ENCODE assay signal across 8 mouse cellular contexts in genomic region chrX:106027343-106027674, GRCm38 (mm10). TPM values are rescaled to one million over a fixed set of nuclear protein-coding genes. Genes with fewer than 3 reads are reported as not detected.
DNase-seq lines count a peak whose midpoint lies in the region; ATAC-seq and TF ChIP-seq lines count a peak whose summit lies in the region.

No protein-coding gene starts in this region.

- TF ChIP-seq CTCF in lung, embryonic 14.5 days (IDR thresholded peaks at IDR 0.05; ENCODE audit: low read depth), result no peak

- no peak for DNase-seq in lung, embryonic 14.5 days
- no peak for DNase-seq in lung, postnatal 10 days
- DNase-seq in limb, embryonic 11.5 days (ENCODE audit: low spot score), result no peak
- DNase-seq in adrenal gland, postnatal 4 days (ENCODE audit: low spot score in 2 of 2), result no peak
- DNase-seq in cerebellum, adult 8-10 months, result no peak
- no peak for DNase-seq in left cerebral cortex, postnatal 36 days (ENCODE audit: low spot score in 2 of 2)

- H3K4me1 ChIP-seq in lung, embryonic 14.5 days (ENCODE audit: insufficient read depth), result no peaks in the 10 kb centered on the region
- no peaks in the 10 kb centered on the region for H3K4me1 ChIP-seq in embryonic facial prominence, embryonic 15.5 days
- H3K4me1 ChIP-seq in limb, embryonic 11.5 days (ENCODE audit: control insufficient read depth, insufficient read depth, low read length), result no peaks in the 10 kb centered on the region
- no peaks in the 10 kb centered on the region for H3K4me1 ChIP-seq in neural tube, embryonic 14.5 days (ENCODE audit: control insufficient read depth, insufficient read depth, low read length)

- WGBS in lung, embryonic 14.5 days, result 11% methylated on average over 8 of the region's 8 CpGs
- WGBS in embryonic facial prominence, embryonic 15.5 days, result 14% methylated on average over 8 of the region's 8 CpGs
- WGBS in limb, embryonic 11.5 days, result 24% methylated on average over 8 of the region's 8 CpGs
- 16% methylated on average over 8 of the region's 8 CpGs for WGBS in neural tube, embryonic 14.5 days

- peak overlapping the region; percentile 60 for H3K4me2 ChIP-seq in lung, embryonic 14.5 days
- peak overlapping the region; percentile 42 for H3K4me2 ChIP-seq in embryonic facial prominence, embryonic 15.5 days (replicated peaks)
- H3K4me2 ChIP-seq in limb, embryonic 11.5 days (ENCODE audit: low read depth, severe bottlenecking), result peak overlapping the region; percentile 37
- peak overlapping the region; percentile 51 for H3K4me2 ChIP-seq in neural tube, embryonic 14.5 days (ENCODE audit: low read depth, low read length)

- intact Hi-C loops in left cerebral cortex, postnatal 36 days (cut with DNase I), result loop anchor here (1.0 to 2.0 kb wide), 2 partner anchors 79 to 144 kb away; no protein-coding TSS in a partner anchor

- no peaks in the 10 kb centered on the region for H3K27me3 ChIP-seq in lung, embryonic 14.5 days (ENCODE audit: insufficient read depth, low read length)
- no peaks in the 10 kb centered on the region for H3K27me3 ChIP-seq in embryonic facial prominence, embryonic 15.5 days
- no peaks in the 10 kb centered on the region for H3K27me3 ChIP-seq in limb, embryonic 11.5 days (ENCODE audit: control insufficient read depth, insufficient read depth, low read length)
- H3K27me3 ChIP-seq in neural tube, embryonic 14.5 days (ENCODE audit: control insufficient read depth, insufficient read depth, low read length), result no peaks in the 10 kb centered on the region

- peak overlapping the region; percentile 46 for H3K4me3 ChIP-seq in lung, embryonic 14.5 days (ENCODE audit: low read depth, low read length)
- H3K4me3 ChIP-seq in embryonic facial prominence, embryonic 15.5 days (replicated peaks), result peak overlapping the region; percentile 54
- peak overlapping the region; percentile 45 for H3K4me3 ChIP-seq in limb, embryonic 11.5 days (ENCODE audit: low read depth, low read length)
- peak overlapping the region; percentile 48 for H3K4me3 ChIP-seq in neural tube, embryonic 14.5 days (ENCODE audit: low read depth, low read length)

- peak overlapping the region; percentile 71 for H3K27ac ChIP-seq in lung, embryonic 14.5 days (ENCODE audit: low read depth)
- H3K27ac ChIP-seq in embryonic facial prominence, embryonic 15.5 days (replicated peaks), result peak overlapping the region; percentile 88
- peak overlapping the region; percentile 21; the same call in 1 of the 2 replicates for H3K27ac ChIP-seq in limb, embryonic 11.5 days (replicated peaks; ENCODE audit: low read depth, low read length)
- H3K27ac ChIP-seq in neural tube, embryonic 14.5 days (ENCODE audit: low read depth, low read length), result no peak overlapping the region

- no peak for ATAC-seq in lung, embryonic 14.5 days (ENCODE audit: insufficient read depth)
- ATAC-seq in embryonic facial prominence, embryonic 15.5 days (ENCODE audit: insufficient number of reproducible peaks, low FRiP score, low TSS enrichment, low read depth), result no peak
- peak; percentile 52; the same call in 1 of the 2 replicates for ATAC-seq in limb, embryonic 11.5 days (ENCODE audit: insufficient number of reproducible peaks, low FRiP score, low TSS enrichment, low read depth)
- no peak; the same call in 1 of the 2 replicates for ATAC-seq in neural tube, embryonic 14.5 days (ENCODE audit: low read depth)

- 0 out of 2 replicates have a peak, but pooled peaks cover 2% of the 10 kb centered on the region for H3K36me3 ChIP-seq in lung, embryonic 14.5 days (ENCODE audit: insufficient read depth)
- H3K36me3 ChIP-seq in embryonic facial prominence, embryonic 15.5 days, result no peaks in the 10 kb centered on the region
- H3K36me3 ChIP-seq in limb, embryonic 11.5 days (ENCODE audit: control insufficient read depth, insufficient read depth, low read length), result no peaks in the 10 kb centered on the region
- H3K36me3 ChIP-seq in neural tube, embryonic 14.5 days (ENCODE audit: control insufficient read depth, insufficient read depth, low read length), result no peaks in the 10 kb centered on the region

- H3K9me3 ChIP-seq in lung, embryonic 14.5 days (ENCODE audit: low read depth, low read length), result no peaks in the 10 kb centered on the region
- H3K9me3 ChIP-seq in embryonic facial prominence, embryonic 15.5 days (replicated peaks), result no peaks in the 10 kb centered on the region
- H3K9me3 ChIP-seq in limb, embryonic 11.5 days (ENCODE audit: control insufficient read depth, low read length), result no peaks in the 10 kb centered on the region
- H3K9me3 ChIP-seq in neural tube, embryonic 14.5 days (ENCODE audit: control insufficient read depth, low read length), result no peaks in the 10 kb centered on the region

- H3K9ac ChIP-seq in lung, embryonic 14.5 days, result peak overlapping the region; percentile 52
- H3K9ac ChIP-seq in embryonic facial prominence, embryonic 15.5 days, result peak overlapping the region; percentile 55
- peak overlapping the region; percentile 57 for H3K9ac ChIP-seq in limb, embryonic 11.5 days (ENCODE audit: low read length)
- peak overlapping the region; percentile 47 for H3K9ac ChIP-seq in neural tube, embryonic 14.5 days (replicated peaks; ENCODE audit: low read depth, low read length)

RNA-seq across cellular contexts. Expression of gene Atp7a, which starts 0.2 kb away (rescaled TPM):
- polyA plus RNA-seq in lung, embryonic 14.5 days (2014; fragmentation: Nextera tagmentation; extraction: Ambion mirVana), result 34.4 TPM in 2 replicates
- polyA plus RNA-seq in embryonic facial prominence, embryonic 15.5 days (2015; fragmentation: Nextera tagmentation; extraction: Ambion mirVana), result 20.4 and 21.2 TPM in 2 replicates
- 40.7 and 45.5 TPM in 2 replicates for polyA plus RNA-seq in limb, embryonic 11.5 days (2014; fragmentation: Nextera tagmentation; extraction: Ambion mirVana)
- 12.3 and 19.9 TPM in 2 replicates for polyA plus RNA-seq in neural tube, embryonic 14.5 days (2014; fragmentation: Nextera tagmentation; extraction: Ambion mirVana)
- total RNA-seq in adrenal gland, postnatal 4 days (2021), result 10 to 100 TPM; 34.1 to 39.3 TPM
- 1 to 10 TPM; 6.1 to 7.8 TPM for total RNA-seq in left cerebral cortex, postnatal 36 days (2021)

RNA-seq across cellular contexts. Expression of gene Cox7b, which starts 11.8 kb away (rescaled TPM):
- 327 and 365 TPM in 2 replicates for polyA plus RNA-seq in lung, embryonic 14.5 days (2014; fragmentation: Nextera tagmentation; extraction: Ambion mirVana)
- 330 and 354 TPM in 2 replicates for polyA plus RNA-seq in embryonic facial prominence, embryonic 15.5 days (2015; fragmentation: Nextera tagmentation; extraction: Ambion mirVana)
- 363 and 395 TPM in 2 replicates for polyA plus RNA-seq in limb, embryonic 11.5 days (2014; fragmentation: Nextera tagmentation; extraction: Ambion mirVana)
- 426 and 493 TPM in 2 replicates for polyA plus RNA-seq in neural tube, embryonic 14.5 days (2014; fragmentation: Nextera tagmentation; extraction: Ambion mirVana)
- 100 to 1,000 TPM; 338 to 374 TPM for total RNA-seq in adrenal gland, postnatal 4 days (2021)
- total RNA-seq in left cerebral cortex, postnatal 36 days (2021), result 100 to 1,000 TPM; 319 to 333 TPM

RNA-seq across cellular contexts. Expression of gene Magt1, which starts 15.6 kb away (rescaled TPM):
- polyA plus RNA-seq in lung, embryonic 14.5 days (2014; fragmentation: Nextera tagmentation; extraction: Ambion mirVana), result 62.7 and 63.0 TPM in 2 replicates
- 56.8 and 57.0 TPM in 2 replicates for polyA plus RNA-seq in embryonic facial prominence, embryonic 15.5 days (2015; fragmentation: Nextera tagmentation; extraction: Ambion mirVana)
- polyA plus RNA-seq in limb, embryonic 11.5 days (2014; fragmentation: Nextera tagmentation; extraction: Ambion mirVana), result 63.2 and 68.1 TPM in 2 replicates
- polyA plus RNA-seq in neural tube, embryonic 14.5 days (2014; fragmentation: Nextera tagmentation; extraction: Ambion mirVana), result 17.1 and 27.3 TPM in 2 replicates
- total RNA-seq in adrenal gland, postnatal 4 days (2021), result 10 to 100 TPM; 51.6 to 57.8 TPM
- total RNA-seq in left cerebral cortex, postnatal 36 days (2021), result 10 to 100 TPM; 13.0 to 14.6 TPM
